Mouse (Mus musculus): Measurements from ENCODE around the gene Zfp580. TPM values are rescaled to one million over a fixed set of nuclear protein-coding genes. Genes with fewer than 3 reads are reported as not detected.
A peak's percentile ranks its signal among the peaks of the same experiment; 100 is the strongest.

Gene Zfp580
- total RNA-seq, 2 experiments from 2014 or later: 30.5 to 32.5 TPM

DNA sequence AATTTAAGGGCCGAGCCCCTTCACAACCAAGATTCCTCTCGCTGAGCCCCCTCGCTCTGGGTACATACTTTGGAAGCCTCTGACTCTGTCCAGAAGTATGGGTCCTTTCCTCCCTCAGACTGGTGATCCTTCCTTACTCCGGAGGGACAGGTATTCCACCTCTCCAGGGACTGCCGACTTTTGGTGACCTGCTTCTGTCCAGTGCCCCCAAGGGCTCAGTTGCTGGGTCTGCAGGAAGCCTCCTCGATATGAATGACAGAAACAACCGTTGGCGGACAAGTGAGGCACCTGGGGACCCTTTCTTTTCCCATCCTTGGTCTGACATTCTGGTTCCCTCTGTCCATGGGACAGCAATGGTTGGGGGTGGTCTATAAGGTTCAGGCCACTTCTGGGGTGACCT is 6.0 kb downstream of the Zfp580 start:
- intact Hi-C loops (cut with DNase I): loop anchor here (10.0 kb wide), 2 partner anchors 213 to 503 kb away; partner anchors contain the start of gene Shisa7
- no peak for TF ChIP-seq CTCF (IDR thresholded peaks at IDR 0.05)
- peak overlapping the region; percentile 97 for H3K27ac ChIP-seq
- no peak for DNase-seq (ENCODE audit: extremely low spot score in 1 of 2, low spot score in 2 of 2)
- H3K4me3 ChIP-seq: peak overlapping the region; percentile 67

DNA sequence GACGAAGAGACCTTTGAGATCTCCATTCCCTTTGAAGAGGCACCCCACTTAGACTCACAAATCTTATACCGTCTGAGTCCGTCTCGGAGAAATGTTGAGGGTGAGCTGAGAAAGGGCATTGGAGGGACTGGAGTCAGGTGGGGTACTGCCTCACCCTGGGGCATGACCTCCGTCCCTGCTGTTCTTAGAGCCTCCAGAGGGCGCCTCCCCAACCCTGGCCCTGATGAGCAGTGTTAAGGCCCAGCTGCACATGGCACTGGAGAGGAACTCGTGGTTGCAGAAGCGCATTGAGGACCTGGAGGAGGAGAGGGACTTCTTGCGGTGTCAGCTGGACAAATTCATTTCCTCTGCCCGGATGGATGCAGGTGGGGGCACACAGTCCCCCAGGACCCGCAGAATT is 6.5 kb downstream of the Zfp580 start:
- peak in 1 of 2 experiments; percentile 41 for DNase-seq (ENCODE audit: extremely low spot score in 1 of 2, low spot score in 2 of 2)
- intact Hi-C loops (cut with DNase I): loop anchor here (10.0 kb wide), 2 partner anchors 213 to 503 kb away; partner anchors contain the start of gene Shisa7
- peak overlapping the region; percentile 67 for H3K4me3 ChIP-seq
- no peak; the same call in none of the 2 replicates for TF ChIP-seq CTCF (IDR thresholded peaks at IDR 0.05)
- peak overlapping the region; percentile 97 for H3K27ac ChIP-seq

DNA sequence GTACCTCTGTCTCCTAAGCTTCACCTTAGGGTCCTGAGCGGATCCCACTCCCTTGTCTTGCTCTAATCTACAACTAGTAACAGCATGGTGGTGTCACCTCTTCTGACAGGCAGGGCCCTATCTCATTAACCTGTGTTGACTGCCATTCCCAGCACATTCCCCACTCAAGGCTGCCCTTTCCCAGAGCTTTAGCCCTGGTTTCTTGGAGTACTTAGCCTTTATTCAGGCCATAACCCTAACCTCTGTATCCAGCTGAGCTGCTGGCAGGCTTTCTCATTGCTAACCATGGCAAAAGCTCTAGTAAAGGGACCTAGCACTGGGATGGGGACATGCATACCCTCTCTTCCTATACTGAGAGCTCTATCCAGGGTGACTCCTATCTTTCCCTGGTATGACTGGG is 7.3 kb downstream of the Zfp580 start:
- no peak for DNase-seq (ENCODE audit: extremely low spot score in 1 of 2, low spot score in 2 of 2)
- no peak for TF ChIP-seq CTCF (IDR thresholded peaks at IDR 0.05)
- H3K27ac ChIP-seq: peak overlapping the region; percentile 28; the same call in 1 of the 2 replicates
- H3K4me3 ChIP-seq: no peak overlapping the region
- intact Hi-C loops (cut with DNase I): loop anchor here (10.0 kb wide), 2 partner anchors 214 to 504 kb away; partner anchors contain the start of gene Shisa7

DNA sequence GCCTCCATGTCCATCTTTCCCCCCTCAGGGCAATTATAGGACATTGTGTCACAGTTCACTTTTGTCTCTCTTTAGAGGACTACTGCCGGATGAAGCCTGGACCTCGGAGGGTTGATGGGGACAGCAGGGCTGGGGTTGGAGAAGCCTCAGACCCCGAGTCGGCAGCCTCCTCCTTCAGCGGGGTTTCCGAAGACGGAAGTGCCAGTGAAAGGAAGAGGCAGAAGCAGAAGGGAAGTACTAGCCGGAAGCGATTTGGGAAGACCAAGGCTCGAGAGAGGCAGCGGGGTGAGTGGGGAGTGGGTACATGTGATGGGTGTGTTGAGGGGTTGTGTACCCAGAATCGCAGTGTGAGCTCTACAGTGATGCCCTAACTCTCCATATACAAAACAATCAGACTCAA is 8.1 kb downstream of the Zfp580 start:
- TF ChIP-seq CTCF (IDR thresholded peaks at IDR 0.05): no peak
- DNase-seq (ENCODE audit: extremely low spot score in 1 of 2, low spot score in 2 of 2): no peak
- peak overlapping the region; percentile 99 for H3K27ac ChIP-seq
- H3K4me3 ChIP-seq: no peak overlapping the region; the same call in 1 of the 2 replicates
- intact Hi-C loops (cut with DNase I): loop anchor here (10.0 kb wide), 2 partner anchors 215 to 505 kb away; partner anchors contain the start of gene Shisa7

DNA sequence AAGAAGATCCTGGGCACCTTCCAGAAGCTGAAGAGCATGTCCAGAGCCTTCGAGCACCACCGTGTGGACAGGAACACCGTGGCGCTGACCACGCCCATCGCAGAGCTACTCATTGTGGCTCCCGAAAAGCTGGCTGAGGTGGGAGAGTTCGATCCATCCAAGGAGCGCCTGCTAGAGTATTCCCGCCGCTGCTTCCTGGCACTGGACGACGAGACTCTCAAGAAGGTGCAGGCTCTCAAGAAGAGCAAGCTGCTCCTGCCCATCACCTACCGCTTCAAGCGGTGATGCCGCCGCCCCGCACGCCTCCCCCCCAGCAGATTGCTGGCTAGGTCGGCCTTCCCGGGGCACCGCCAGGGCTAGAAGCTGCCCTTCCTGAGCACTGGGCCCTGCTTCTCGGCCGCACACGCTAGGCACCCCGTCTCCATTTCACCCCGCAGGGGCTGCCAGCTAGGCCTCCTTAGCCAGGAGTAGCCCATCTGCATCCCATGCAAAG is 8.9 kb downstream of the Zfp580 start:
- H3K27ac ChIP-seq: peak overlapping the region; percentile 99
- intact Hi-C loops (cut with DNase I): loop anchor here (2.0 to 10.0 kb wide), 4 partner anchors 39 to 1415 kb away; partner anchors contain the start of genes Ccdc106, Cnot3, Mboat7 and Ppp1r12c
- DNase-seq (ENCODE audit: extremely low spot score in 1 of 2, low spot score in 2 of 2): peak; percentile 72 to 74
- peak overlapping the region; percentile 85 for H3K4me3 ChIP-seq
- TF ChIP-seq CTCF (IDR thresholded peaks at IDR 0.05): peak; percentile 63

DNA sequence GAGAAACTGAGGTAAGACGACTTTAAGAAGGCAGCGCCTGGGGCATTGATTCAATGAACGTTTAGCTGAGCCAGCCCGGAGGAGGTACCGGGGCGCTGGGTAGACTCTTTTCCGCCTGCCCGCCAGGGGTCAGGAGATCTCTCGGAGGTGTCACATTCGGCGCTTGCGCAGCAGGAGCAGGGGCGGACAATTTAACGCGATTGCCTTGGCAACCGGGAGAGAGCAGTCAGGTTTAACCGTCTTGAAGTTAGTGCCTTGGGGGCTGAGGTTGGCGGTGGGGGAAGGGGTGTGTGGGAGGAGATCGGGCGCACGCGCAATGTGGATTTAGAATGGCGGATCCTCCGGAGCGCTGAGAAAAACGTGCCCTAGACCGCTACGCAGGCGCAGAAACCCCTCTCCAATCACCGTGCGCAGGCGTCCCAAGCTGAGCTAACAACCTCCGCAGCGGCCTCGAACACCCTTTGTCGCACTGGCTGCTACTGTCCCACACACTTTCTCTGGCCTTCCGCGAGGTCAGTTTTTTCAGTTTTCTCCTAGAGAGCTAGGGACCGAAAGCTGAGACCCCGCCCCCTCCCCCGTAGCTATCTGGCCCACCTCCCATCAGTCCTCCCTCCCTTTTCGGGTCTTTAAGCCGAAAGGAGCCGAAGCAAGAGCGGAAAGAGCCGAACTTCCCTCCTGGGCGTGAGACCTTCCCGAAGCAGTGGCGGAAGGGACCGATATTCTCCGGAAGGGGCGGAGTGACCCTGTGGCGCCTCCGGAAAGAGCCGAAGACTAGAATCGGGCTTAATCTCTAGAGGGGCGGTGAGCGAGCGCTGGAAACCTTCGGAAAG is 9.8 kb downstream of the Zfp580 start:
- peak; percentile 60 for TF ChIP-seq CTCF (IDR thresholded peaks at IDR 0.05)

DNA sequence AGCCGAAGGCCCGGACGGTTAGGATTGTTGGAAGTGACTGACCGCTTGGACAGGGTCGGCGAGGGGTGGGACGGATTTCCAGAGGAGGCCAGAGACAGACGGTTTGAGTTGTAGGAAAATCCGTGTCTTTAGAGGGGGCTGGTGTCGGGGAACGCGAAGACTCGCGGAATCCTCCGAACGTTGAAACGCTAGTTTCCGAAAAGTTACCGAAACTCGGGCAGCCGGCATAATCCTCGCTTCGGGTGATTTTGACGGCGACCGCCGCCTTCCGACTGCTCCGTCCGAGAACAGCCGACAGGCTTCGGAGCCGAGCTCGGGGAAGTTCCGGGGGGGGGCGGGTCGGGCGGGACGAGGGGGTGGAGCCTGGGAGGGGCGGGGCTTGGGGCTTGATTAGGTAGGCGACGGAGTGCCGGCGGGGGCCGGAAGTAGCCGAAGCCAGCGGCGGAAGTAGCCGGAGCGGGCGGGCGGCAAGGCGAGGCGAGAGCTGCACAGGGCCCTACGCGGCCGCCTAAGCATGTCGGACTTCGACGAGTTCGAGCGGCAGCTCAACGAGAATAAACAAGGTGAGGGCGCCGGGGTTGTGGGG is 10.5 kb downstream of the Zfp580 start, which contains the start of gene U2af2:
TSS of gene U2af2 (plus strand) at position 370 of the 586 bp plus-strand sequence.
- intact Hi-C loops (cut with DNase I): loop anchor here (1.0 to 10.0 kb wide), 5 partner anchors 18 to 1417 kb away; partner anchors contain the start of genes Ccdc106, Cnot3, Epn1 and Mboat7
- Histone ChIP-seq H3K4me3 (peak within 1 kb of the TSS; percentile 85), H3K27ac (peak within 1 kb of the TSS; percentile 99)
- DNase-seq (ENCODE audit: extremely low spot score in 1 of 2, low spot score in 2 of 2): peak; percentile 91 to 94
- no peak for TF ChIP-seq CTCF (IDR thresholded peaks at IDR 0.05)

More for the DNA sequence above, 9.8 kb downstream of the Zfp580 start:
- intact Hi-C loops (cut with DNase I): loop anchor here (2.0 to 10.0 kb wide), 4 partner anchors 40 to 1416 kb away; partner anchors contain the start of genes Ccdc106, Cnot3, Mboat7 and Ppp1r12c
- Histone ChIP-seq H3K27ac (peak overlapping the region; percentile 99), H3K4me3 (peak overlapping the region; percentile 85)
- peak; percentile 98 to 99 for DNase-seq (ENCODE audit: extremely low spot score in 1 of 2, low spot score in 2 of 2)

DNA sequence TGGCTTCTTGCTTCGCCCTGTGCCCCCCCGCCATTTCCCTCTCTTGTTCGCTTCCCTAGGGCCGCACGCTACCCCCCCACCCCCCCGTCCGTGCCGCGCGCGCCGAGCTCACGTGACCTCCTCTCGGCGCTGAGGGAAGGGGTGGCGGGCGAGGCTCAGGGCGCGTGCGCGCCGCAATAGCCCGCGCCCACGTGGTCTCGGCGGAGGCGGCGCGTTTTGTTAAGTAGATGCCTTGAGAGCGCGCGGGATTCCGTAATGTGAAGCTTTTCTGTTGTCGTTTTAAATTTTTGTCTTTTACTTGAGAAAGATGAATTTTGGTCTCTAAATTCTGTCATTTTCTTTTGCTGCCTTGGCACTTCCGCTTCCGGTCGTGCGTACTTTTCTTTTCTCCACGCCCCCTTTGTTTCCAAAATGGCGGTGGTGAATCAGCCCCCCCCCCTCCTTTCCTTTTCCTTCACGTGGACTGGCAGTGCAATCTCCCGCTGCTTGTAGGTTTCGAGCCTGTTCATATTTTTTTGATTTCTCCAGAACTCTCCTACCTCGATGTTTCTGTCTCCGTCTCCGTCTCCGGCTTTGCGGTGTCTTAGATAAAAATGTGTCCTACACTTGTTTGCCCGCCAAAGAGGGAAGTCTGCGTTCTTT is 11.1 kb downstream of the Zfp580 start:
- Histone ChIP-seq H3K27ac (peak overlapping the region; percentile 99), H3K4me3 (peak overlapping the region; percentile 85)
- no peak for DNase-seq (ENCODE audit: extremely low spot score in 1 of 2, low spot score in 2 of 2)
- intact Hi-C loops (cut with DNase I): loop anchor here (1.0 to 10.0 kb wide), 4 partner anchors 18 to 1418 kb away; partner anchors contain the start of genes Cnot3, Epn1, Mboat7 and Ppp1r12c
- TF ChIP-seq CTCF (IDR thresholded peaks at IDR 0.05): no peak

DNA sequence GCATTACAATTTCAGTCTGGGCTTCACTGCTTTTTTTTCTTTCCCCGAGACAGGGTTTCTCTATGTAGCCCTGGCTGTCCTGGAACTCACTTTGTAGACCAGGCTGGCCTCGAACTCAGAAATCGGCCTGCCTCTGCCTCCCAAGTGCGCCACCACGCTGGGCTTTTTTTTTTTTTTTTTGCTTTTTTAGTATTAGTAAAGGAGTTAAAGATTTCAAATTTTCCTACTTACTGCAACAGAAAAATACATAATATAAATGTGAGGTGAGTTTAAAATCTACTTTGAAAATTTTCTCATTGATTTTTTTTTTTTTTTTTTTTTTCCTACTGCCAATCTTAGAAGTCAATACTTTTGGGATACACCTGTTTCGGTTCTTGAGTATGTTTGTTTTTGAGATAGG is 13.5 kb downstream of the Zfp580 start:
- intact Hi-C loops (cut with DNase I): loop anchor here (5.0 to 10.0 kb wide), 3 partner anchors 563 to 1420 kb away; partner anchors contain the start of genes Cnot3, Mboat7, Ppp1r12c and Tsen34
- Histone ChIP-seq H3K4me3 (no peak overlapping the region), H3K27ac (no peak overlapping the region)
- no peak for DNase-seq (ENCODE audit: extremely low spot score in 1 of 2, low spot score in 2 of 2)
- TF ChIP-seq CTCF (IDR thresholded peaks at IDR 0.05): no peak

DNA sequence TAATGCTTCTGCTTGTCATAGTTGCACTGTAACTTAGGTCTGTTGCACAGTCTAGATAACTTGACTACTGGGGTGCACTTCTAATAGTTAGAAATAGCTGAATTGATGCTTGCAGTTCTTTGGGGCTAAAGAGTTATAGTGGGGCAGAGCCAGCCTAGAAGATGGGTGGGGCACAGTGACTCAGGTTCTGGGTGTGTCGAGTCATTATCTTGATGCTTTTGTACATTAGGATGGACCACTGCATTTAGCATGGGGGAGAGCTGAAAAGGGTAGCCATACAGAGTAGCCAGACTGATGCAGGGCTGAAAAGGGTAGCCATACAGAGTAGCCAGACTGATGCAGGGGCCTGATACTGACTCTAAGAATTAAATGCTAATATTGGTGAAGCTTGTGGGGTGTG is 22.2 kb downstream of the Zfp580 start:
- intact Hi-C loops (cut with DNase I): no loop called here
- no peak overlapping the region for H3K27ac ChIP-seq
- no peak for TF ChIP-seq CTCF (IDR thresholded peaks at IDR 0.05)
- no peak overlapping the region for H3K4me3 ChIP-seq
- DNase-seq (ENCODE audit: extremely low spot score in 1 of 2, low spot score in 2 of 2): no peak

DNA sequence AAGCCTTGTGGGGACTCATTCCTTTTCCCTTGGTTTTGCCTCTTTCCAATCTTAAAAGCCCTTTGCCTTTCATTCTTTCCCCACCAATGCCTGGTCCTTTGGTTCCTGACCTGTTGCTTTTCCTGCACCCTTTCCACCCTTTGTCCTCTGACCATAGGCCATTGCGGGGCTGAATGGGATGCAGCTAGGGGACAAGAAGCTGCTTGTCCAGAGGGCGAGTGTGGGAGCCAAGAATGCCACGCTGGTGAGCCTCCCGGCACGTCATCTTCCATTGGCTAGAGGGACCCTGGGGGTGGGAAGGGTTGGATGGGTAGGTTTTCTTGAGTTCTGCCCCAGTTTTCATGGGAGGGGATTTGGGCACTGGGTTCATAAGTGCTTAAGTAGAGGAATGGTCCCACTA is 23.6 kb downstream of the Zfp580 start:
- Histone ChIP-seq H3K4me3 (no peak overlapping the region), H3K27ac (no peak overlapping the region)
- no peak for TF ChIP-seq CTCF (IDR thresholded peaks at IDR 0.05)
- no peak for DNase-seq (ENCODE audit: extremely low spot score in 1 of 2, low spot score in 2 of 2)
- intact Hi-C loops (cut with DNase I): no loop called here
